Mouse (Mus musculus): ENCODE measurements around the gene Ust. TPM values are rescaled to one million over a fixed set of nuclear protein-coding genes. Genes with fewer than 3 reads are reported as not detected.

Ust gene
- total and polyA plus RNA-seq, 2 experiments from 2014 or later, result 8.0 to 14.8 TPM

- no peak overlapping the region for H3K4me2 ChIP-seq (ENCODE audit: low read depth, low read length)
- WGBS, result 79% methylated on average over 8 of the region's 8 CpGs
- H3K4me1 ChIP-seq (ENCODE audit: insufficient read depth, low read length), result no peaks in the 10 kb centered on the region
- no peaks in the 10 kb centered on the region for H3K9me3 ChIP-seq (ENCODE audit: low read length)
- no peak overlapping the region for H3K4me3 ChIP-seq (ENCODE audit: low read length)
- ATAC-seq, result no peak
- no peak for TF ChIP-seq CTCF (IDR thresholded peaks at IDR 0.05; ENCODE audit: low read depth)
- no peaks in the 10 kb centered on the region for H3K36me3 ChIP-seq (ENCODE audit: insufficient read depth, low read length)
- H3K27ac ChIP-seq, result no peak overlapping the region
- H3K9ac ChIP-seq (replicated peaks; ENCODE audit: low read length), result no peak overlapping the region
- no peak for DNase-seq (ENCODE audit: low spot score)
- no peaks in the 10 kb centered on the region for H3K27me3 ChIP-seq (ENCODE audit: insufficient read depth, low read length)
Measured at GRCm38 (mm10) chr10:8233148-8233901, 285.3 kb downstream of the Ust start.

GRCm38 (mm10) chr10:8232535-8232934, 286.1 kb downstream of the Ust start:
- H3K4me1 ChIP-seq (ENCODE audit: insufficient read depth, low read length), result no peaks in the 10 kb centered on the region
- H3K4me3 ChIP-seq (ENCODE audit: low read length), result no peak overlapping the region
- H3K9me3 ChIP-seq (ENCODE audit: low read length), result no peaks in the 10 kb centered on the region

DNA sequence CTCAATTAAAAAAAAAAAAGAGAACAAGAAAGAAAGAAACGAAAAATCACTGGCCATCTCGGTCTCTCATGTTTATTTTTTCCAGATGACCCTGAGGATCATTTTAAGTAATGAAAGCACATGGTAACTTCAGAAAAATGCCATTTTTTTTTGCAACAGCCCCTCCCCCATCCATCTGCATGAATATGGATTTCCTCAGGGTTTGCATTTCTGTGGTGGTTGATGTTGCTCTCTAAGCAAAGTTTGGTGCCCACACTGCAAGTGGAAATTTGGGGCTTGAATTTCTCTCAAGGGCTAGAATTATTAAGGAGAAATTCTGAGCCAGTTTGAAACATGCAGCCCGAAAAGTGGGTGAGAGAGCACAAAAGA, 290.3 kb downstream of the Ust start:
- Histone ChIP-seq H3K27me3 (ENCODE audit: insufficient read depth, low read length) (no peaks in the 10 kb centered on the region), H3K4me3 (ENCODE audit: low read length) (no peak overlapping the region), H3K9ac (replicated peaks; ENCODE audit: low read length) (no peak overlapping the region), H3K27ac (no peak overlapping the region), H3K9me3 (ENCODE audit: low read length) (no peaks in the 10 kb centered on the region), H3K36me3 (ENCODE audit: insufficient read depth, low read length) (no peaks in the 10 kb centered on the region), H3K4me1 (ENCODE audit: insufficient read depth, low read length) (no peaks in the 10 kb centered on the region), H3K4me2 (ENCODE audit: low read depth, low read length) (no peak overlapping the region)
- 80% methylated on average over 3 of the region's 3 CpGs for WGBS
- TF ChIP-seq CTCF (IDR thresholded peaks at IDR 0.05; ENCODE audit: low read depth), result no peak
- ATAC-seq, result no peak
- peak; percentile 15 for DNase-seq (ENCODE audit: low spot score)

More at GRCm38 (mm10) chr10:8232535-8232934, 286.1 kb downstream of the Ust start:
- no peaks in the 10 kb centered on the region for H3K36me3 ChIP-seq (ENCODE audit: insufficient read depth, low read length)
- no peak overlapping the region for H3K4me2 ChIP-seq (ENCODE audit: low read depth, low read length)
- no peaks in the 10 kb centered on the region for H3K27me3 ChIP-seq (ENCODE audit: insufficient read depth, low read length)
- no peak overlapping the region for H3K9ac ChIP-seq (replicated peaks; ENCODE audit: low read length)
- DNase-seq (ENCODE audit: low spot score) (no peak), ATAC-seq (no peak)
- no peak overlapping the region for H3K27ac ChIP-seq
- WGBS, result 98% methylated on average over 6 of the region's 6 CpGs
- TF ChIP-seq CTCF (IDR thresholded peaks at IDR 0.05; ENCODE audit: low read depth), result no peak

DNA sequence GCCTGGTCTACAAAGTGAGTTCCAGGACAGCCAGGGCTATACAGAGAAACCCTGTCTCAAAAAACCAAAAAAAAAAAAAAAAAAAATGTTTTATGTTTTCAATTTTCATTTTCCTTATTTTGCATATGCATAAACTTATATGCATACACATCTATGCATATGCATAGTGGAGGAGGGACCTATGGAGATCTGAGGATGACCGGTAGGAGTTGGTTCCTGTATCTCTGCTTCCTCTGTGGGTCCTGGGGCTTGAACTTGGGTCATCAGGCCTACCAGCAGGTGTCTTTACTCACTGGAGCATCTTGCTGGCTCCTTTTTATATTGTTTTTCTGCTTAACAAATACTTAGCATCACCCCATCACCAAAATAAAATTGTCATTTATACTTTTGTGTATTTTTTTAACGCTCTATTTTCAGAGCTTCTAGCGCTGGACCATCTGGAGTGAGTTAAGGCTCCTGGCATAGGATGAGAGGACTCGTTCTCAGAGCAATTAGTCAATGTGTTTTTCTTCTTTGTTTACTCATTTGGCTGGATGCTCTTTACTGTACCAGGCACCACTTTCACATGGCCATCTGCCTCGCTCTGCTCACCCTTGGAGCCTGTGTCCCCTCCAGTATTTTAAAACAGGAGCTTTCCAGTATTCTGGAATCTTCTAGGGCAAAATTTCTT, 290.8 kb downstream of the Ust start:
- no peaks in the 10 kb centered on the region for H3K9me3 ChIP-seq (ENCODE audit: low read length)
- H3K36me3 ChIP-seq (ENCODE audit: insufficient read depth, low read length), result no peaks in the 10 kb centered on the region
- TF ChIP-seq CTCF (IDR thresholded peaks at IDR 0.05; ENCODE audit: low read depth), result no peak
- no peak overlapping the region for H3K4me2 ChIP-seq (ENCODE audit: low read depth, low read length)
- no peak overlapping the region for H3K27ac ChIP-seq
- 49% methylated on average over 5 of the region's 5 CpGs for WGBS
- no peak overlapping the region for H3K4me3 ChIP-seq (ENCODE audit: low read length)
- peak; percentile 37 for DNase-seq (ENCODE audit: low spot score)
- 0 out of 2 replicates have a peak, but pooled peaks have one; percentile 61 for ATAC-seq
- no peaks in the 10 kb centered on the region for H3K4me1 ChIP-seq (ENCODE audit: insufficient read depth, low read length)
- H3K9ac ChIP-seq (replicated peaks; ENCODE audit: low read length), result no peak overlapping the region
- no peaks in the 10 kb centered on the region for H3K27me3 ChIP-seq (ENCODE audit: insufficient read depth, low read length)

DNA sequence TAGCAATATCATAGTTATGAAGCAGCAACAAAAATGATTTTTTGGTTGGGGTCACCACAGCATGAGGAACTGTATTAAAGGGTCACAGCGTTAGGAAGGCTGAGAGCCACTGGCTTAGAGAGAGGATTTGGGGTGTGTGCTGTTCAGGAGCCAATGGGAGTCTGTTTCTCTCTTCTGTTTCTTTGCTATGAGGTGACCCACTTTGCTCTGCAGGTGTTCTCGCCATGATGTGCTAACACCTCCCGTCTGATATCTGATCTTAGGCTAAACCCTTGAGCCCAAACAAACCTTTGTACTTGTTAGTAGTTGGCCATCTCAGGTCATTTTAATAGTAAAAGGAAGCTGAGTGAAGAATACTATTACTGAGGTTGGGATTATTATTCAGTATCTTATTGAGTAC, 292.0 kb downstream of the Ust start:
- H3K4me2 ChIP-seq (ENCODE audit: low read depth, low read length), result no peak overlapping the region
- H3K36me3 ChIP-seq (ENCODE audit: insufficient read depth, low read length), result no peaks in the 10 kb centered on the region
- no peaks in the 10 kb centered on the region for H3K9me3 ChIP-seq (ENCODE audit: low read length)
- H3K27ac ChIP-seq, result no peak overlapping the region
- no peak overlapping the region for H3K9ac ChIP-seq (replicated peaks; ENCODE audit: low read length)
- 81% methylated on average over 3 of the region's 3 CpGs for WGBS
- H3K27me3 ChIP-seq (ENCODE audit: insufficient read depth, low read length), result no peaks in the 10 kb centered on the region
- no peaks in the 10 kb centered on the region for H3K4me1 ChIP-seq (ENCODE audit: insufficient read depth, low read length)
- no peak overlapping the region for H3K4me3 ChIP-seq (ENCODE audit: low read length)
- DNase-seq (ENCODE audit: low spot score), result no peak
- ATAC-seq, result no peak
- TF ChIP-seq CTCF (IDR thresholded peaks at IDR 0.05; ENCODE audit: low read depth), result no peak

DNA sequence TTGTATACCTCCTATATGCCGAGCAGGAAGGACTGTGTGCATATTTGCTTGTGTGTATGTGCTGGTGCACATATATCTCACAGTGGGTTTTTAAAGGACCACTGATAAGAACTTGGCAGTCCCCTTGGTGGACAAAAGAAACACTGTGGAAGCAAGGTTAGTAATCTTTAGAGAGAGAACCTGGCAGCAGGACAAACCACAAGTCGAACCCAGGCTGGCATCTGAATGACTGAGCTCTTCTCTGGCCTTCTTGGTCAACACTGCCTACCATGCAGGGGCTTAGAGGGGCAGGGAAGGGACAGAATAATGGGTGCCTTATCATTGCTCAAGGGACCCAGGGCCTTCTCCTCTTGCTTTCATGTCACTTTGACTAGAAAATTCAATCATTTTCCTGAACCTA, 294.0 kb downstream of the Ust start:
- no peak overlapping the region for H3K9ac ChIP-seq (replicated peaks; ENCODE audit: low read length)
- no peak for ATAC-seq
- no peak overlapping the region for H3K27ac ChIP-seq
- H3K9me3 ChIP-seq (ENCODE audit: low read length), result no peaks in the 10 kb centered on the region
- H3K4me1 ChIP-seq (ENCODE audit: insufficient read depth, low read length), result no peaks in the 10 kb centered on the region
- no peaks in the 10 kb centered on the region for H3K27me3 ChIP-seq (ENCODE audit: insufficient read depth, low read length)
- 80% methylated on average over 2 of the region's 2 CpGs for WGBS
- H3K4me3 ChIP-seq (ENCODE audit: low read length), result no peak overlapping the region
- no peak for DNase-seq (ENCODE audit: low spot score)
- TF ChIP-seq CTCF (IDR thresholded peaks at IDR 0.05; ENCODE audit: low read depth), result no peak
- H3K4me2 ChIP-seq (ENCODE audit: low read depth, low read length), result no peak overlapping the region
- H3K36me3 ChIP-seq (ENCODE audit: insufficient read depth, low read length), result no peaks in the 10 kb centered on the region

- WGBS, result 83% methylated on average over 8 of the region's 8 CpGs
- no peak for ATAC-seq
Measured at GRCm38 (mm10) chr10:8224046-8224445, 294.6 kb downstream of the Ust start.

More at GRCm38 (mm10) chr10:8224046-8224445, 294.6 kb downstream of the Ust start:
- H3K4me2 ChIP-seq (ENCODE audit: low read depth, low read length), result no peak overlapping the region
- no peaks in the 10 kb centered on the region for H3K36me3 ChIP-seq (ENCODE audit: insufficient read depth, low read length)
- DNase-seq (ENCODE audit: low spot score), result no peak
- H3K4me3 ChIP-seq (ENCODE audit: low read length), result no peak overlapping the region
- no peaks in the 10 kb centered on the region for H3K9me3 ChIP-seq (ENCODE audit: low read length)
- H3K27ac ChIP-seq, result no peak overlapping the region
- no peaks in the 10 kb centered on the region for H3K4me1 ChIP-seq (ENCODE audit: insufficient read depth, low read length)
- H3K27me3 ChIP-seq (ENCODE audit: insufficient read depth, low read length), result no peaks in the 10 kb centered on the region
- no peak for TF ChIP-seq CTCF (IDR thresholded peaks at IDR 0.05; ENCODE audit: low read depth)
- H3K9ac ChIP-seq (replicated peaks; ENCODE audit: low read length), result no peak overlapping the region
